Mouse (Mus musculus) bone marrow, adult 2 months (tissue): ENCODE data around the gene Rgs10.

Experiments used
- CTCF ChIP-seq: fragments of 200-500 bp; IDR thresholded peaks from 2 replicates; pipeline ENCODE4 v1.5.1; 2011; ENCODE audit warnings: low read length, control low read depth; ENCODE audit not compliant: control insufficient read depth, insufficient read depth
- POLR2A ChIP-seq: fragments of 200-500 bp; IDR thresholded peaks from 2 replicates; pipeline ENCODE4 v1.6.1; 2011; ENCODE audit warnings: low read depth, mild to moderate bottlenecking, control low read depth, low read length, borderline replicate concordance; ENCODE audit not compliant: control insufficient read depth

- TF ChIP-seq POLR2A, result no peak
- TF ChIP-seq CTCF, result no peak
These were observed 54.0 kb downstream of the Rgs10 start for GRCm38 (mm10) chr7:128364526-128364925.
